Mouse (Mus musculus) cerebellum, adult 2 months (tissue): Measurements from ENCODE around the gene Mapk10. TPM values are rescaled to one million over a fixed set of nuclear protein-coding genes. Genes with fewer than 3 reads are reported as not detected.

Experiments used
- DNase-seq, 2 experiments: peaks; one replicate each; pipeline ENCODE4 v3.0.0; 2021
- H3K27ac ChIP-seq: fragments of 200-500 bp; 2 replicates; pipeline ENCODE4 v1.5.1; 2012; ENCODE audit warnings: low read length, control low read depth, inconsistent platforms; ENCODE audit not compliant: insufficient read depth
- H3K27me3 ChIP-seq: fragments of 200-500 bp; 2 replicates; pipeline ENCODE4 v1.6.1; 2012; ENCODE audit warnings: inconsistent platforms, mild to moderate bottlenecking, low read length, moderate library complexity; ENCODE audit not compliant: control insufficient read depth, insufficient read depth
- H3K4me1 ChIP-seq: fragments of 200-500 bp; 2 replicates; pipeline ENCODE4 v1.6.1; 2011; ENCODE audit warnings: low read length; ENCODE audit not compliant: control insufficient read depth, insufficient read depth
- H3K4me3 ChIP-seq: fragments of 200-500 bp; replicated peaks from 2 replicates; pipeline ENCODE3; 2011; ENCODE audit warnings: mild to moderate bottlenecking, low read depth, low read length, control low read depth; ENCODE audit not compliant: insufficient read depth
- CTCF ChIP-seq: fragments of 200-500 bp; IDR thresholded peaks from 2 replicates; pipeline ENCODE4 v1.5.1; 2011; ENCODE audit warnings: low read depth, mild to moderate bottlenecking, control low read depth, low read length, moderate library complexity, borderline replicate concordance; ENCODE audit not compliant: insufficient read depth
- POLR2A ChIP-seq: fragments of 200-500 bp; IDR thresholded peaks from 2 replicates; pipeline ENCODE4 v1.6.1; 2011; ENCODE audit warnings: low read length, control low read depth, borderline replicate concordance; ENCODE audit not compliant: insufficient read depth
- WGBS: fragments of 180-500 bp; shearing (Covaris S2); methylation state at CpG from one replicate; pipeline ENCODE4 v1.1.7; 2018; 5-methylcytosine and 5-hydroxymethylcytosine counted together
- polyA plus RNA-seq: library from polyadenylated mRNA; depleted of rRNA; stranded (reverse); fragments of >200 nt; gene quantifications from 2 replicates; pipeline ENCODE4 v1.2.3, GENCODE M21; 2012

Gene Mapk10
- polyA plus RNA-seq, 1 experiment = 167 TPM

DNA sequence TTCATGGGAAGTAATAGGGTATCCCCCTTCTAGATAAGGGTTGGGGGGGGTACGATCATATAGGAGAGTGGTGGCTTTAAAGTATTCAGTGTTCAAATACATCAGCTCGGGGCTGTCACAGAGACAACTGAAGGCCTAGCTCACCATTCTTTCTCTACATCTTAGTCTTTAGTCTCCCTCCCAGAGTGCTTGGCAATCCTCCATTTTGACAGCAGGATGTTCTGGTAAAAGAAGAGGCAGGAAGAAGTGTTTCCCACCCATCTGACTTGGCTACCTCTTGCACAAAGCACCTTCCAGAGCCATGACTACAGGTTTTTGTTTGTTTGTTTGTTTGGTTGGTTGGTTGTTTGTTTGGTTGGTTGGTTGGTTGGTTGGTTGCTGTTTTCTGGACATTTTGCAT lies 125.3 kb downstream of the Mapk10 start:
- no peaks in the 10 kb centered on the region for H3K27me3 ChIP-seq
- TF ChIP-seq CTCF = no peak
- no peak for TF ChIP-seq POLR2A
- H3K4me3 ChIP-seq = no peak overlapping the region
- H3K4me1 ChIP-seq = peaks cover 4% of the 10 kb centered on the region; the same call in 1 of the 2 replicates
- 42% methylated on average over 2 of the region's 2 CpGs for WGBS
- DNase-seq = peak in 1 of 2 experiments; percentile 36
- H3K27ac ChIP-seq = no peak overlapping the region

DNA sequence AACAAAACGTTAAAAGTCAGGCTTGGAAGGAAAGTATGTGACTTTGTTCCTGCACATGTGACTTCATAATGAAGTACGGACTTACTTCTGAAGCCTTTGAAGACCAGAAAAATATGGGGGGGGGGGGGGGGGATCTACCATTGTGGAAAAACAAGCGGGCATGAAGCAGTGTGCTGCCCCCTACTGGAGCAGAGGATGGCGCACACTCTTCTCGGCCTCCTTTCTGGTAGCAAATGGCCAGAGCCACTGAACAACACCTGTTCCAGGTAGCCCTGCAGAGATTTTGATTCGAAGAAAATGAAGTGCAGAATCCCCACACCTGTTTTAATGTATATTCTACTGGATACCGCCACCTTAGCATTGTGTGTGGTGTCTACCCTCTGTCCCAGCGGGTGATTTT lies 135.7 kb downstream of the Mapk10 start:
- no peaks in the 10 kb centered on the region for H3K27me3 ChIP-seq
- H3K27ac ChIP-seq = no peak overlapping the region
- H3K4me3 ChIP-seq = no peak overlapping the region
- WGBS = 66% methylated on average over 8 of the region's 8 CpGs
- peak in 1 of 2 experiments; percentile 16 for DNase-seq
- TF ChIP-seq POLR2A (no peak), CTCF (no peak)
- 0 out of 2 replicates have a peak, but pooled peaks cover 4% of the 10 kb centered on the region for H3K4me1 ChIP-seq

- H3K27ac ChIP-seq = no peak overlapping the region
Observed at GRCm38 (mm10) chr5:103072200-103072825, 138.8 kb downstream of the Mapk10 start.

DNA sequence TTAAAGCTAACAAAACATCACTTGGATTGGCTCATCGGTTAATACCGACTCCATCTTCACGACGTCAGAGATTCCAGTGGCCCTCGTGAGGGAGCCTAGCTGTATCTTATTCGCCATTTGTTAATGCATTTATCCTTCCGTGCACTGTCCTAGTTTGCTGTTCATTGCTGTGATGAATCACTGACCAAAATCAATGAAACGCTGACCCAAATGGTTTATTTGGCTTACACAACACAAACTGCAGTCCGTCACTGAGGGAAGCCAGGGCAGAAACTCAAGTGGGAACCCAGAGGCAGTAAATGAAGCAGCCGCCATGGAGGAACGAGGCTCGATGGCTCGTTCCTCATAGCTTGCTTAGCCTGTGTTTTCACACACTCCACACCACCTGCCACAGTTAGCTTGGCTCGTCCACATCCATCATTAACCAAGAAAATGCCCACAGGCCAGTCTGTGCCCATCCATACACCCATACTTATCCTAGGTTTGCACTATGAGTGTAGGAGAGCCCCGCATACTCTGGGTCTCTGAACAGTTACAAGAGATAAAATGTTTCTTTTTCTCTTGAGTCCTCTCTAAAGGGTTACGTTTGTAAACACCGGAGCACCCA lies 140.0 kb downstream of the Mapk10 start:
- TF ChIP-seq CTCF (no peak), POLR2A (no peak)
- Histone ChIP-seq H3K27ac (peak overlapping the region; percentile 39; the same call in 1 of the 2 replicates), H3K4me1 (0 out of 2 replicates have a peak, but pooled peaks cover 4% of the 10 kb centered on the region), H3K27me3 (no peaks in the 10 kb centered on the region), H3K4me3 (no peak overlapping the region)
- peak in 1 of 2 experiments; percentile 54 for DNase-seq
- 60% methylated on average over 17 of the region's 17 CpGs for WGBS

More at GRCm38 (mm10) chr5:103072200-103072825, 138.8 kb downstream of the Mapk10 start:
- H3K27me3 ChIP-seq = no peaks in the 10 kb centered on the region
- DNase-seq = no peak
- 0 out of 2 replicates have a peak, but pooled peaks cover 4% of the 10 kb centered on the region for H3K4me1 ChIP-seq
- H3K4me3 ChIP-seq = no peak overlapping the region
- no peak for TF ChIP-seq POLR2A
- 51% methylated on average over 6 of the region's 6 CpGs for WGBS

GRCm38 (mm10) chr5:103050319-103050916 lies 160.7 kb downstream of the Mapk10 start:
- Histone ChIP-seq H3K27ac (no peak overlapping the region), H3K4me1 (peaks cover 7% of the 10 kb centered on the region), H3K4me3 (no peak overlapping the region), H3K27me3 (no peaks in the 10 kb centered on the region)
- DNase-seq = no peak
- WGBS = 68% methylated on average over 8 of the region's 8 CpGs
- TF ChIP-seq CTCF = no peak
- no peak for TF ChIP-seq POLR2A

- TF ChIP-seq CTCF = no peak
- Histone ChIP-seq H3K4me3 (no peak overlapping the region), H3K4me1 (peaks cover 3% of the 10 kb centered on the region), H3K27me3 (no peaks in the 10 kb centered on the region), H3K27ac (no peak overlapping the region)
- DNase-seq = no peak
- WGBS = 33% methylated on average over 4 of the region's 4 CpGs
Observed at GRCm38 (mm10) chr5:103048011-103048410, 163.1 kb downstream of the Mapk10 start.

DNA sequence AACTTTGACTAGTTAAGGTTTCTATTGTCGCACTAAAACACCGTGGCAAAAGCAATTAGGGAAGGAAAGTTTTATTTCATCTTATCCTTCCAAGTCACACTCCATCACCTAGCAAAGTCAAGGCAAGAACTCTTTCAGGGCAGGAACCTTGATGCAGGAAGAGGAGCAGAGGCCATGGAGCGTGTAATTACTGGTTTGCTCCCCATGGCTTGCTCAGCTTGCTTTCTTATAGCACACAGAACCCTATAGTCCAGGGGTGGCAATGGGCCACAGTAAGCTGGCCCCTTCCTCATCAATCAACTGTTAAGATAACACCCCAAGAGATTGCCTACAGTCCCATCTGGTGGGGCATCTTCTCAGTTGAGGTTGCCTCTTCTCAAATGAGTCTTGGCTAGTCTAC lies 173.4 kb downstream of the Mapk10 start:
- DNase-seq = no peak
- TF ChIP-seq CTCF = no peak
- TF ChIP-seq POLR2A = no peak
- WGBS = 95% methylated on average over 3 of the region's 3 CpGs
- no peaks in the 10 kb centered on the region for H3K27me3 ChIP-seq
- H3K4me1 ChIP-seq = no peaks in the 10 kb centered on the region
- H3K4me3 ChIP-seq = no peak overlapping the region
- H3K27ac ChIP-seq = no peak overlapping the region
